Mouse (Mus musculus) cerebellum, adult 2 months (tissue): ENCODE results near the gene Gm6217.

Source experiments
- CTCF ChIP-seq: fragments of 200-500 bp; IDR thresholded peaks from 2 replicates; pipeline ENCODE4 v1.5.1; 2011; ENCODE audit warnings: low read depth, mild to moderate bottlenecking, control low read depth, low read length, moderate library complexity, borderline replicate concordance; ENCODE audit not compliant: insufficient read depth
- POLR2A ChIP-seq: fragments of 200-500 bp; IDR thresholded peaks from 2 replicates; pipeline ENCODE4 v1.6.1; 2011; ENCODE audit warnings: low read length, control low read depth, borderline replicate concordance; ENCODE audit not compliant: insufficient read depth

DNA sequence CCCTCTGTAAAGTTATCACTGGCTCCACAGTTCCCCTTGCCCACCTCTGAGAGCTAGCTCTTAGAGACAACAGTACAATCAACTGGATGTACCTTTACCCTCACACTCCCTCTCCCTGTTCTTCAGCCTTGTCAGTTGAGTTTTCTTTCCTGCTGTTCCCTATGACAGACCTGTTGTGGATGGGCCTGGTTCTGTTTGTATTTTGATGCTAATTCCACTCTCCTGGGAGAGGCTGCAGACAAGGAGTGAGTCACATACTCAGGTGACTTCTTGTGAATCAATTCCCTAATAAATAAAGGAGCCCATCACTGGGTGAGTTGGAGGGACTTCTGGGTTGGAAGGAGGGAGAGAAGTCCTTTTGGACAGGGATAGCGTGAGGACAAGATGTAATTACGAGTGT, 17.4 kb upstream of the Gm6217 start:
- TF ChIP-seq POLR2A (no peak), CTCF (no peak)
